Mouse (Mus musculus) adrenal gland, postnatal 25 days (tissue): ENCODE data around the gene Ano6. TPM values are rescaled to one million over a fixed set of nuclear protein-coding genes. Genes with fewer than 3 reads are reported as not detected.

Source experiments
- DNase-seq: peaks from one replicate; pipeline ENCODE4 v3.0.0; 2021; ENCODE audit warnings: mixed read lengths
- long read RNA-seq: library from polyadenylated mRNA; stranded (forward); transcript quantifications from one replicate; pipeline ENCODE4 v2.0.0, GENCODE M21; 2021
- total RNA-seq: library from RNA; stranded (reverse); gene quantifications from 2 replicates; pipeline ENCODE4 v1.2.3, GENCODE M21; 2021

Ano6 gene
- 75.2 and 75.4 TPM in 2 replicates for total RNA-seq
- long read RNA-seq, partial matches to known transcripts, result 3 of 17 reads
- long read RNA-seq, other reads (novel, unspliced or antisense), result 13 of 17 reads

DNA sequence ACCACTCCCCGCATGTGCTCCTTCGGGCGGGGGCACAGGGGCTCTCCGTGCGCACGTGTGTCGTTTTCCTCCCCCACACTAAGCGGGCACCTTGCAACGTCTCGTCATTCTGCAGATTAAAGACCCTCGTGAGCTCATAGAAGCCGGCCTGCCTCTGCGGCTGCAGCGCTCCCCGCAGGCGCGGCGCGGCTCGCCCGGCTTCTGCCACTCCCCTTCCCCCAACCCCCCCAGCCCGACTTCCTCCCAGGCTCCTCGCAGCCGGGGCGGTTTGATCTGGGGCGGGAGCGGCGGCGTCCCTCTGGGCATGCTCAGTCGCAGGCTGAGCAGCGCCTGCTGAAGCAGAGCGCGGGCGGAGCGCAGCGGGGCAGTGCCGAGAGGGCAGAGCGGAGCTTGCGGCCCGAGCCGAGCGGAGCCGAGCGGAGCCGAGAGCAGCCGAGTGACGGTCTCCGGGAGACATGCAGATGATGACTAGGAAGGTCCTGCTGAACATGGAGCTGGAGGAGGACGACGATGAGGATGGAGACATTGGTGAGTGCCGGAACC, at the start of gene Ano6:
Gene Ano6, plus strand, starts transcription at position 315 of the 543 bp plus-strand sequence.
- DNase-seq, result peak; percentile 95

DNA sequence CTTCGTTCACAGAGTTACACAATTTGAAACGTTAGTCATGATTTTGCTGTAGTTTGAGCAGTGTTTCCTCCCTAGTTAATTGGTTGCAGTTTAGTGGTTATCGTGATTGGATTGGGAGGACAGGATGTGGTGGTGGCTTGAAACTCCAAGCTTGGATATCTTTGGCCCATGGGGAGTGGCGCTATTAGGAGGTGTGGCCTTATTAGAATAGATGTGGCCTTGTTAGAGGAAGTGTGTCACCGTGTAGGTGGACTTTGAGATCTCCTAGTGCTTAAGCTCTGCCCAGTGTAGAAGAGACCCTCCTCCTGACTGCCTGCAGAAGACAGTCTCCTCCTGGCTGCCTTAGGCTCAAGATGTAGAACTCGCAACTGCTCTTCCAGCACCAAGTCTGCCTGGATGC, 47.7 kb upstream of the Ano6 start:
- no peak for DNase-seq

- DNase-seq, result no peak
Observed at GRCm38 (mm10) chr15:95743856-95744255, 46.8 kb upstream of the Ano6 start.

DNA sequence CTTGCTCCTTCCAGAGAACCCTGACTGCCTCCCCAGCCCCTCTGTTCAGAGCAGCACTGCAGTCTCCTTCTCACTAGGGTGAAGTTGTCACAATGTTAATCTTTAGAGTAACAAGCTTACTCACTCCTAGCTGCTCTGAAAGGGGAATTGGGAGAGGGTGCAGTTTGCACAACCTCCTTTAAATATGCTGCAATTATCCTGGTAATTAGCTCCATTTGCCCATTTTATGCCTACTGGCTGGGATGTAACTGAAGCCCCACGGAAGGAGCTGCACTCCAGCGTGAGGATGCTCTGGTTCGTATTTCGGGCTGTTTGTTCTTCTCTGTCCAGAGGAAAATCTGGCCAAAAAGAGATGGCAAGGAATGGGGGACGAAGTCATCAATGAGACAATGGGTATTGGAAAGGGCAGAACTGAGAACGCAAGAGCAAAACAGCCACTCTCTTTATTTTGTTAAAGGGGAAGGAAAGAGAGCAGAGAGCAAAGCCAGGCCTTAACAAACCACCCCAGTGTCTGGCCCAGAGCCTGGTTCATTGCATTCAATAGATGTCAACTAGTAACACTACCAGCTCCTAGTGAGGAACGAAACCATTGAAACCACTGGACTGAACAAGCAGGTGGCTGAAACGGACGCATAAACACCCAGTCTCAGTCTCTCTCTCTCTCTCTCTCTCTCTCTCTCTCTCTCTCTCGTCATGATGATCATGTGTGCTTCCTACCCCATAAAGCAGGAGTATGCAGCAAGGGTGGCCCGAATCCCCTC, 45.1 kb upstream of the Ano6 start:
- DNase-seq, result no peak

GRCm38 (mm10) chr15:95746513-95746912, 44.1 kb upstream of the Ano6 start:
- DNase-seq, result no peak

DNA sequence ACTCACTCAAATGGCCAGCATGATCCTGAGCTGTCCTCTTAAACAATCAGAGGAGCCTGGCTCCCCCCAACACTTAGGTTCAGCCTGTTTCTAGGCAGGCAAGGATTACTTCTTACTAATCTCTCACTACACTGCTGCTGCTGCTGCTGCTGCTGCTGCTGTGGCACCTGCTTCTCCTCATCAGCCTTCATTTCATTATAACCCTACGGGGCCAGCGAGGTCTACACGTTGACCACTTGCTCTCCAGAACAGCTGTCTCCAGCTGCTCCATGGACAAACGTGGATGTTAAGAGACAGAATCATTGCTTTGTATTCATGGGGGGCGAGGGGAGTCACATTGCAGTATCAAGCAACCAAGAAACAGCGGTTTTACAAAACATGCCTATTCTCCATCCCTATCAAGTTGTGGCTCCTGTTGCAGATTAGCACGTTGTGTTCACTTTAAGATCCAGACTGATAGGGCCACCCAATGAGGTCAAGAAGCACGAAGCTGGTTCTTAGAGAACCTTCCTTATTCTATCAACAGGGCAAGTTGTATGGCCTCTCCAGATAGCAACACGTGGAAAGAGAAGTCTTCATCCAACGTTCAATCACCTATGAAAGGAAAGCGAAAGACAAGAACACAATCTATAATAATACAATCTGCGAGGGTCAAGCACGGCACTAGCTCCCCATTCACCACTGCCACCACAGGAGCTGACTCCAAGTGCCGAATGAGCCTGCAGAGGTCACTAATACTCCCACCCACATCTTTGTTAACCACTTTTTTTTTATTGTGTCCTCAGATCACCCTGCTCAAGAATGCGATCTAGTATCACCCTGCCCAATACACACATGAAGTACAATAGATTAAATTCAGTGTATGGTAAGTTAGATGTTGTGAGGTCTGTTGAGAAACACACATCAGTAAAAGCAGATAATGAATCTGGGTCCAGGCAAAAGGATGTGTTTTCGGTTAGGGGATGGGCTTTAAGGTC, 43.4 kb upstream of the Ano6 start:
- no peak for DNase-seq

DNA sequence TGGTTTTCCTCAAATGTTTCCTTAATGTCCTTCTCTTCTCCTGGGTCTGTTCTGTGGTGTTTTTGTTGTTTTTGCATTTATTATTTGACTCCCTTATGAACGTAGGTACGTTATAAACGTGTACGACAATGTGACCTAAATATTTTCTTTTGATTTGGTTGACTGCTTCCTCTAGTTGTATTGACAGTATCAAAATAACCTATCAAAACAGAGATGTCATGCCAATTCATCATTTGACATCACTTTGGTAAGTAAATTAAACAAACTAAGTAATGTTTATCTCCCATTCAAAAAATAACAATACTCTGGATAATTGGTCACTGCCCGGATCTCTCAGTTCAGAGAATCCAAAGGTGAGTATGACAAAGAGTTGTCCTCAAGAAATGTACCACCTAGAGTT, 41.4 kb upstream of the Ano6 start:
- no peak for DNase-seq

DNA sequence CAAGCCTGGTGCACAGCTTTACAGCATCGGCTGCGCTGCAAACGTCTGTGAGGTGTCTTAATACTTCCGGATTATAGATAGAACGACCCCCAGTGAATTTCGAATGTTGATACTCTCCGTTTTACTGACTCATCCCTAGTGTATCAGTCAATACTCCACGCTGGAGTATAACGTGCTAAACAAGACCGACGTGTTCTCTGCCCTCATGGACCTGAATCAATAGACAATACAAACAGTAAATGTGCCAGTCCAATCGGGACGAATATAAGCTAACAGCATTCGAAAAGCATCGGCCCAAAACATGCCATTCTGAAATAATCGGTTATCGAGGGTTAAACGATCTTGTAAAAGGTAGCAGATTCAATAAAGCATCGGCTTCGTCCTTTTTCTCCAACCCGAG, 40.6 kb upstream of the Ano6 start:
- DNase-seq, result no peak

- DNase-seq, result no peak
Observed at GRCm38 (mm10) chr15:95751832-95752676, 38.6 kb upstream of the Ano6 start.

DNA sequence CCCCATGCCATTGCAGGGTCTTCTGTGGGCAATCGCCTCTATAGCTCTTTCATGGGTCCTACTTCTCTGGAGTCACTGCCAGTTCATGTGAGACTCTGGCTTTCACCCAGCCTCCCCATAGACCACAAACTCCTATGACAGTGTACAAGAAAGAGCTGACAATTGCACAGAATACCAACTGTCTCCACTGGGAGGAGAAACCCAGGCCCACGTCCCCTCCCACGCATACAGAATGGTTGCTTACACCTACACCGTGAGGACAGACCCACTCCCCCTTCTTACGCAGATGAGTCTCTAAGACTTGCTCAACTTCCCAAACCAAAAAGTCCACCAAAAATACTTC, 38.0 kb upstream of the Ano6 start:
- DNase-seq, result no peak

DNA sequence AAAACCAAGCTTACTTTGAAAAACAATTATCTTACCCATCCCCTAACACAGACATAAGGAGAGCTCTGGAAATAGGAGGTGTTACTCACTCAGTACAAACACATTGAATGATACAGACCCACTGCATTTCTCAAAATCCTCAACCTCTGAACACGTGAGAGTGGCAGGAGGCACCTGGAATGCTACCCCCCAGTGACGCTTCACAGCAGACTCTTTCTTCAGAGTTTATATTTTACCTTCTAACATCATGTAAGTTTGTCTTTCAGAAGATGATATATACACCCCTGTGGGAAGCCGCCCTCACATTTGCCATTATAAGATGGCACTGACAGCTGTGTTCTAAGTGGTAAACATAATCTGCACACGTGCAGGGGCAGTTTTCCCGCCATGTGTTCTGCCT, 37.6 kb upstream of the Ano6 start:
- no peak for DNase-seq

GRCm38 (mm10) chr15:95757169-95757568, 33.5 kb upstream of the Ano6 start:
- DNase-seq, result peak; percentile 9

DNA sequence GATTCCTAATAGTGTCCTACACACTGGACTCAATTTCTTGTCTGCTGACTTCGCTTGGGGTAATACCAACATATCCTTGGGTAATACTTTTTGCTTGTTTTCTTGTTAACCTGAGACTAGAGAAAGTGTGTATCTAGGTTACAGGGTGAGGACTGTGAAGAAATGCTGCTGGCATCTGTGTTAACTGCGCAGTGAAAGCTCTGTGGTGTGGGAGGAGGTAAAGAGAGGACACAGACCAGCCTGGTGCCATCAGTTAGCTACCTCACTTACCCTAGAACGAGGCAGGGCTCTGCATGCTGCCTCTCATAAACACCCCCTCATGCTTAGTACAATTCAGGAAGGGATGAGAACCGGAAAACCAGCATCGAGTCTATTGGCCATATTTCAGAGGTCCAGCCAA, 32.6 kb upstream of the Ano6 start:
- no peak for DNase-seq

DNA sequence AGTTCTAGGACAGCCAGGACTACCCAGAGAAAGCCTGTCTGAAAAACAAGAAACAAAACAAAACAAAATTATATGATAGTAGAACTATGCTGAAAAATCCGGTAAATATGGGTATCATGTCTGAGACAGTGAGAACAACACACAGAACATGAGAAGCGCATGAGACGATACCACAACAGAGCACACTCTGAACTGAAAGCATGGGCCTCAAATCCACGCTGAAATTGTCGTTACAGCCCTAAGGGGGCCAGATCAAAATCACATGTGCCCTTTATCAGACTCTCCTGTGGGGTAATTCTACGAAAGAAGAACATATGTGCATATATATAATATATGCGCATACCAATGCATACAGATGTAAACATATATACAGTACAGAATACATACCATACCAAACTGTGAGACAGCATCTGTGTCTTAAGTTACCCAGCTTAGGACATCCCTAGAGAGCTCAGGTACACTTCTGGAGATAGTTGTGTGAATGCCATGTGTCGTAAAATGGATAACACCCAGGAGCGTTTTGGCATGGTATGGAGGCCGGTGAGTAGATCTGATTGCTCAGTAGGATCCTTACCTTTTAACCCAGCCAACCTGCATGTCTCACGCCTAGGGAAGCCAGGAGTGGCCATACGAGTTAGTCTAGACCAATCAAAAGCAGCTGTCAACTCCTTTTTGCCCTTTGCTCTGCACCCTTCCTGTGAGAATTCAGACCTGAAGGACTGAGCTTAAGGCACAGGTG, 31.8 kb upstream of the Ano6 start:
- DNase-seq, result no peak

GRCm38 (mm10) chr15:95759857-95760256, 30.8 kb upstream of the Ano6 start:
- no peak for DNase-seq

- no peak for DNase-seq
Observed at GRCm38 (mm10) chr15:95761420-95761819, 29.2 kb upstream of the Ano6 start.

- DNase-seq, result peak; percentile 81
Observed at GRCm38 (mm10) chr15:95762661-95763303, 27.9 kb upstream of the Ano6 start.

GRCm38 (mm10) chr15:95763464-95763863, 27.2 kb upstream of the Ano6 start:
- no peak for DNase-seq

DNA sequence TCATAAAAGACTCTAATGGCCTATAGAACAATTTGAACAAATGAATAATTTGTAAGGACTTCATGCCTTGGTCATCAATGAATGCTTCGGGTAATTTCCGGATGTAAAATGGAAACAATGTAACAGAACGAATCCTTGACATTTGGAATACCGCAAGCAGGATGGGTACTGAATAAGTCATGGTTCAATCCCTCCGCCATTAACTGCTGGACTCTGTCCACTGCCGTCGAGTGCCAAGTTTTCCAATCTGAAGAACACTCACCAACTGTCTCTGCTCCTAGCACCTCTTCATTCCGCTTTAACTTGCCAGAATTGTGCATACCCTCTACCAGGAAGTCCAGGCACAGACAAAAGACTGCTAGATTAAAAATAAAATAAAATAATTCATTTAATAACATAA, 25.4 kb upstream of the Ano6 start:
- no peak for DNase-seq

DNA sequence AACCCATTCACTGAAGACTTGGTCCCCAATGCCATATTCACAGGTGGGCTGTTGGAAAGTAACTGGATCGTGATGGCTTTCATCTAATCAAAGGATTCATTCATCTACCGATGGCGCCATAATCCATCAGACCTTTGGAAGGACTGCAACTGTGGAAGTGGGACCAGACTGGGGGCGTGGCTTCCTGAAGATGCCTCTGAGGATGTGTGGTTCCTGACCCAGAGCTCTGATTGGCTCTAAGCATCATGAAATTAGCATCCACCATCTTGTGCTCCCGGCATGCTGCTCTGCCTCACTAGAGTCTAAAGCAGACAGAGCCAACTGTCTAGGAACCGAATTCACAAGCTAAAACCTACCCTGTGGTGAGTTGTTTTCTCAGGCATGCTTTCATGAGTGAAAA, 24.7 kb upstream of the Ano6 start:
- no peak for DNase-seq

GRCm38 (mm10) chr15:95767825-95768224, 22.8 kb upstream of the Ano6 start:
- no peak for DNase-seq
